Mouse (Mus musculus): ENCODE results near the gene Cd38. TPM values are rescaled to one million over a fixed set of nuclear protein-coding genes. Genes with fewer than 3 reads are reported as not detected.
A peak's percentile ranks its signal among the peaks of the same experiment; 100 is the strongest.

The Cd38 gene
- polyA plus RNA-seq (2012; rRNA removed) = 37.3 and 38.9 TPM in 2 replicates

- DNase-seq (ENCODE audit: low read depth in 1 of 2, low spot score in 2 of 2) = no peak
- Histone ChIP-seq H3K4me3 (ENCODE audit: extremely low read depth, insufficient read depth, insufficient read length) (peak within 1 kb of the TSS; percentile 73), H3K4me1 (ENCODE audit: control insufficient read depth, insufficient read depth, insufficient read length) (peaks cover 9% of the 10 kb centered on the region), H3K36me3 (ENCODE audit: control insufficient read depth, insufficient read depth, low read length) (no peaks in the 10 kb centered on the region; the same call in 1 of the 2 replicates), H3K27me3 (ENCODE audit: control insufficient read depth, insufficient read depth, low read length) (no peaks in the 10 kb centered on the region), H3K27ac (ENCODE audit: insufficient read depth, low read length) (peak within 1 kb of the TSS; percentile 95)
- TF ChIP-seq POLR2A (IDR thresholded peaks at IDR 0.05; ENCODE audit: low read depth, low read length) (no peak; the same call in 1 of the 2 replicates), CTCF (IDR thresholded peaks at IDR 0.05; ENCODE audit: extremely low read depth, insufficient read depth, insufficient read length, insufficient replicate concordance) (no peak)
Measured at GRCm38 (mm10) chr5:43868253-43868652, at the start of gene Cd38. Cd38 (plus strand) TSS chr5:43868553.

DNA sequence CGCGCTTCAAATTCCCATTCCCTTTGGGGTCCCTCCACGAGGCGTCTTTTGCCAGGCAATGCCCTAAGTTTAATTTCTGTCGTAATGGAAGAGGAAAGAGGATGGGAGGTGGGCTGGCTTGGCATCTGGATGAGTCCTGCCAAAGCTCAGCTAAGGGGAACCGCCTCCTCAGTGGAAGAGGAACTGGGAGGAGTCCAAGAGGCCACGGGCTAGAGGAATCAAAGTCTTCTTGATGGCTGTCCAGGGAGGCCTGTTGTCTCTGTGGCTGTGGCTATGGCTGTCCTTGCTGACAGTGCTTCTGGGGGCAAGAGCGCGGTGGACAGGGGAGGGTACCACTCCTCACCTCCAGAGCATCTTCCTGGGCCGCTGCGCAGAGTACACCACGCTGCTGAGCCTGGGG, 49.7 kb upstream of the Cd38 start, which contains the start of gene Bst1:
Gene Bst1 (plus strand): TSS at position 191 of the 400 bp plus-strand sequence.
- Histone ChIP-seq H3K36me3 (ENCODE audit: control insufficient read depth, insufficient read depth, low read length) (no peaks in the 10 kb centered on the region), H3K27me3 (ENCODE audit: control insufficient read depth, insufficient read depth, low read length) (no peaks in the 10 kb centered on the region), H3K4me3 (ENCODE audit: extremely low read depth, insufficient read depth, insufficient read length) (no peak within 1 kb of the TSS), H3K27ac (ENCODE audit: insufficient read depth, low read length) (no peak within 1 kb of the TSS), H3K4me1 (ENCODE audit: control insufficient read depth, insufficient read depth, insufficient read length) (peaks cover 10% of the 10 kb centered on the region; the same call in 1 of the 2 replicates)
- WGBS = 60% methylated on average over 12 of the region's 12 CpGs
- TF ChIP-seq CTCF (IDR thresholded peaks at IDR 0.05; ENCODE audit: extremely low read depth, insufficient read depth, insufficient read length, insufficient replicate concordance) (no peak), POLR2A (IDR thresholded peaks at IDR 0.05; ENCODE audit: low read depth, low read length) (no peak)
- DNase-seq (ENCODE audit: low read depth in 1 of 2, low spot score in 2 of 2) = no peak

GRCm38 (mm10) chr5:43820785-43821184, 47.6 kb upstream of the Cd38 start:
- DNase-seq (ENCODE audit: low read depth in 1 of 2, low spot score in 2 of 2) = no peak
- Histone ChIP-seq H3K4me3 (ENCODE audit: extremely low read depth, insufficient read depth, insufficient read length) (no peak overlapping the region), H3K27ac (ENCODE audit: insufficient read depth, low read length) (no peak overlapping the region), H3K27me3 (ENCODE audit: control insufficient read depth, insufficient read depth, low read length) (no peaks in the 10 kb centered on the region), H3K4me1 (ENCODE audit: control insufficient read depth, insufficient read depth, insufficient read length) (peaks cover 14% of the 10 kb centered on the region; the same call in 1 of the 2 replicates), H3K36me3 (ENCODE audit: control insufficient read depth, insufficient read depth, low read length) (no peaks in the 10 kb centered on the region)
- no peak for TF ChIP-seq POLR2A (IDR thresholded peaks at IDR 0.05; ENCODE audit: low read depth, low read length)
- TF ChIP-seq CTCF (IDR thresholded peaks at IDR 0.05; ENCODE audit: extremely low read depth, insufficient read depth, insufficient read length, insufficient replicate concordance) = no peak
- 90% methylated on average over 11 of the region's 11 CpGs for WGBS

DNA sequence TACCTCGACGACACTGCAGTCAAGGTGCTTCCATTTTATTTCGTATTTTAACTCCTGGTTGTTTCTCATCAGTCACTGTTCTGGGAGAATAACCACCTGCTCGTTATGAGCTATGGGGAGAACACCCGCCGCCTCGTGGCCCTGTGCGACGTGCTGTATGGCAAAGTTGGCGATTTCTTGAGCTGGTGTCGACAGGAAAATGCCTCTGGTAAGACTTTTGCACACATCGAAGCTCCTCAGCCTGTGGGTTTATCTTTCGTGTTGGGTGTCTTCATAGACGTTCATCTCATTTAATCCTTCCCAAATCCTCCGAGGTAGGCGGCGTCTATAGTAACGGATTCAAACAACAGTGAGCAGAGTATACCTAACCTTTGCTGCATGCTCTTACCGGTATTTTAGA, 46.8 kb upstream of the Cd38 start, which contains the start of gene Fbxl5:
Gene Fbxl5 (minus strand): TSS at position 101 of the 400 bp plus-strand sequence.
- H3K27ac ChIP-seq (ENCODE audit: insufficient read depth, low read length) = no peak within 1 kb of the TSS
- H3K4me1 ChIP-seq (ENCODE audit: control insufficient read depth, insufficient read depth, insufficient read length) = peaks cover 14% of the 10 kb centered on the region; the same call in 1 of the 2 replicates
- H3K27me3 ChIP-seq (ENCODE audit: control insufficient read depth, insufficient read depth, low read length) = no peaks in the 10 kb centered on the region
- H3K36me3 ChIP-seq (ENCODE audit: control insufficient read depth, insufficient read depth, low read length) = no peaks in the 10 kb centered on the region
- no peak for TF ChIP-seq POLR2A (IDR thresholded peaks at IDR 0.05; ENCODE audit: low read depth, low read length)
- no peak for TF ChIP-seq CTCF (IDR thresholded peaks at IDR 0.05; ENCODE audit: extremely low read depth, insufficient read depth, insufficient read length, insufficient replicate concordance)
- DNase-seq (ENCODE audit: low read depth in 1 of 2, low spot score in 2 of 2) = no peak
- H3K4me3 ChIP-seq (ENCODE audit: extremely low read depth, insufficient read depth, insufficient read length) = no peak within 1 kb of the TSS
- WGBS = 93% methylated on average over 19 of the region's 19 CpGs

DNA sequence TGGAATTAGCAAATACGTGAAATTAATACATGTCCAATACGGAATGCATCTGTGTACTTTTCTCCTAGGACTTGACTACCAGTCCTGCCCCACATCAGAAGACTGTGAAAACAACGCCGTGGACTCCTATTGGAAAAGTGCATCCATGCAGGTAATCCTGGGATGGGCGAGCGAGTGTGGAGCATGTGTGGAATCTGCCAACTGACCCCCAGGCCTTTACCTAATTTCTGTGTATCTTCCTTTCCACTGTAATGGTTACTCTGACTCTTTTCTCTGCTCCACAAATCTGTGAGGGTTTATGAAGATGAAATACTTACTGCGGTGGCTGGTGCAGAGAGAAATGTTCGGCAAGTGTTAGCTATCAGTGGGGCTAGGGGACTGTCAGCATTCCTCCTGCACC, 46.2 kb upstream of the Cd38 start:
- no peaks in the 10 kb centered on the region for H3K36me3 ChIP-seq (ENCODE audit: control insufficient read depth, insufficient read depth, low read length)
- DNase-seq (ENCODE audit: low read depth in 1 of 2, low spot score in 2 of 2) = no peak
- H3K4me3 ChIP-seq (ENCODE audit: extremely low read depth, insufficient read depth, insufficient read length) = no peak overlapping the region
- 91% methylated on average over 8 of the region's 8 CpGs for WGBS
- no peak for TF ChIP-seq POLR2A (IDR thresholded peaks at IDR 0.05; ENCODE audit: low read depth, low read length)
- no peak for TF ChIP-seq CTCF (IDR thresholded peaks at IDR 0.05; ENCODE audit: extremely low read depth, insufficient read depth, insufficient read length, insufficient replicate concordance)
- H3K27ac ChIP-seq (ENCODE audit: insufficient read depth, low read length) = no peak overlapping the region
- H3K4me1 ChIP-seq (ENCODE audit: control insufficient read depth, insufficient read depth, insufficient read length) = peaks cover 14% of the 10 kb centered on the region; the same call in 1 of the 2 replicates
- H3K27me3 ChIP-seq (ENCODE audit: control insufficient read depth, insufficient read depth, low read length) = no peaks in the 10 kb centered on the region

DNA sequence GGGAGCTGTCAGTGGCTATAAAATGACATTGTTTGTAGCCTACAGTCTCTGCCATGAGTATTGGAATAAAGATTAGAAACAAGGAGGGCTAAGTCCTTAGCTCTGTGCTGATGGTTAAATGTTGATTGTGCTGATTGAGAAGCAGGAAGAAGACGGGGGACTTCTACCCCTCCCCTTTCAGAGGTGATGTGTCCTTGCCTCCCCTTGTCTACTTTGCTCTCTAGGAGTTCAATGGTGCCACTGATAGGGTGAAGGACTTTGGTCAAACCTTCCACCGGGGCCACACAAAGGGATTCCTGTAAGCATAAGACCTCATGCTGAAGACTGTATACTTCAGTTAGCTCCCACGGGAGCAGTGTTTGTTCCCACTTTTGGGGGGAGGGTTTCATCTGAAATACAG, 45.5 kb upstream of the Cd38 start:
- Histone ChIP-seq H3K4me3 (ENCODE audit: extremely low read depth, insufficient read depth, insufficient read length) (no peak overlapping the region), H3K27me3 (ENCODE audit: control insufficient read depth, insufficient read depth, low read length) (no peaks in the 10 kb centered on the region), H3K27ac (ENCODE audit: insufficient read depth, low read length) (no peak overlapping the region; the same call in 1 of the 2 replicates), H3K36me3 (ENCODE audit: control insufficient read depth, insufficient read depth, low read length) (no peaks in the 10 kb centered on the region), H3K4me1 (ENCODE audit: control insufficient read depth, insufficient read depth, insufficient read length) (peaks cover 14% of the 10 kb centered on the region; the same call in 1 of the 2 replicates)
- 54% methylated on average over 3 of the region's 3 CpGs for whole genome bisulfite sequencing
- no peak for DNase-seq (ENCODE audit: low read depth in 1 of 2, low spot score in 2 of 2)
- TF ChIP-seq CTCF (IDR thresholded peaks at IDR 0.05; ENCODE audit: extremely low read depth, insufficient read depth, insufficient read length, insufficient replicate concordance) (no peak), POLR2A (IDR thresholded peaks at IDR 0.05; ENCODE audit: low read depth, low read length) (no peak)

GRCm38 (mm10) chr5:43824580-43824979, 43.8 kb upstream of the Cd38 start:
- H3K4me3 ChIP-seq (ENCODE audit: extremely low read depth, insufficient read depth, insufficient read length) = no peak overlapping the region
- no peak; the same call in 1 of the 2 replicates for TF ChIP-seq POLR2A (IDR thresholded peaks at IDR 0.05; ENCODE audit: low read depth, low read length)
- TF ChIP-seq CTCF (IDR thresholded peaks at IDR 0.05; ENCODE audit: extremely low read depth, insufficient read depth, insufficient read length, insufficient replicate concordance) = no peak
- 0 out of 2 replicates have a peak overlapping the region, but pooled peaks have one; percentile 34 for H3K27ac ChIP-seq (ENCODE audit: insufficient read depth, low read length)
- 22% methylated on average over 3 of the region's 3 CpGs for WGBS
- no peaks in the 10 kb centered on the region for H3K36me3 ChIP-seq (ENCODE audit: control insufficient read depth, insufficient read depth, low read length)
- peak; percentile 67 to 77 for DNase-seq (ENCODE audit: low read depth in 1 of 2, low spot score in 2 of 2)
- H3K4me1 ChIP-seq (ENCODE audit: control insufficient read depth, insufficient read depth, insufficient read length) = peaks cover 5% of the 10 kb centered on the region; the same call in 1 of the 2 replicates
- H3K27me3 ChIP-seq (ENCODE audit: control insufficient read depth, insufficient read depth, low read length) = no peaks in the 10 kb centered on the region
